Mouse (Mus musculus): ENCODE data around the gene Tuba1c.

- TF ChIP-seq CTCF (IDR thresholded peaks at IDR 0.05; ENCODE audit: low read depth, low read length) (no peak), POLR2A (IDR thresholded peaks at IDR 0.05; ENCODE audit: borderline replicate concordance, low read depth, low read length) (no peak)
These were observed 50.1 kb downstream of the Tuba1c start for GRCm38 (mm10) chr15:99079804-99080203.
